Mouse (Mus musculus) MEL (cell line): Measurements from ENCODE around the gene Suclg1. TPM values are rescaled to one million over a fixed set of nuclear protein-coding genes. Genes with fewer than 3 reads are reported as not detected.

Experiments
- DNase-seq: peaks from one replicate; pipeline ENCODE4 v3.0.0; 2011; ENCODE audit warnings: low read depth, low spot score
- H3K27ac ChIP-seq: 2 replicates; pipeline ENCODE4 v1.5.1; 2012; ENCODE audit warnings: low read depth, mild to moderate bottlenecking, control low read depth, low read length, moderate library complexity; ENCODE audit not compliant: control insufficient read depth
- H3K27me3 ChIP-seq, 2 experiments: fragments of 150-350 bp in 1 of 2; sonication (generic) in 1 of 2; 2 replicates each; pipeline ENCODE4 v1.6.1; 2012; ENCODE audit warnings: low read length in 2 of 2, mild to moderate bottlenecking in 2 of 2, improper control_type of control experiment in 1 of 2, moderate library complexity in 1 of 2; ENCODE audit not compliant: insufficient read depth in 2 of 2, control insufficient read depth in 1 of 2
- H3K36me3 ChIP-seq, 2 experiments: 2 replicates each; pipeline ENCODE4 v1.6.1; 2012 to 2014; ENCODE audit warnings: low read length in 2 of 2, improper control_type of control experiment in 1 of 2, inconsistent platforms in 1 of 2, mild to moderate bottlenecking in 1 of 2; ENCODE audit not compliant: insufficient read depth in 2 of 2, control insufficient read depth in 1 of 2
- H3K4me1 ChIP-seq, 2 experiments: fragments of 150-350 bp in 1 of 2; sonication (generic) in 1 of 2; 2 replicates each; pipeline ENCODE4 v1.6.1; 2012; ENCODE audit warnings: low read length in 2 of 2, improper control_type of control experiment in 1 of 2, mild to moderate bottlenecking in 1 of 2; ENCODE audit not compliant: insufficient read depth in 2 of 2, control insufficient read depth in 1 of 2
- H3K4me3 ChIP-seq, 2 experiments: fragments of 150-350 bp in 1 of 2; sonication (generic) in 1 of 2; 2 replicates each; pipeline ENCODE4 v1.5.1; 2012; ENCODE audit warnings: low read depth in 2 of 2, low read length in 2 of 2, mild to moderate bottlenecking in 2 of 2, moderate library complexity in 2 of 2, control low read depth in 1 of 2, improper control_type of control experiment in 1 of 2; ENCODE audit not compliant: control insufficient read depth in 1 of 2, insufficient read depth in 1 of 2
- H3K79me2 ChIP-seq: 2 replicates; pipeline ENCODE4 v1.6.1; 2012; ENCODE audit warnings: mild to moderate bottlenecking, low read length, moderate library complexity; ENCODE audit not compliant: control insufficient read depth, poor library complexity, insufficient read depth
- H3K9ac ChIP-seq: 2 replicates; pipeline ENCODE4 v1.6.1; 2012; ENCODE audit warnings: low read depth, mild to moderate bottlenecking, control low read depth, low read length, moderate library complexity; ENCODE audit not compliant: control insufficient read depth, poor library complexity, severe bottlenecking
- H3K9me3 ChIP-seq: fragments of 150-350 bp; sonication (generic); replicated peaks from 2 replicates; pipeline ENCODE4 v1.6.1; 2012; ENCODE audit warnings: mild to moderate bottlenecking, low read length, improper control_type of control experiment, moderate library complexity; ENCODE audit not compliant: insufficient read depth
- CHD2 ChIP-seq: IDR thresholded peaks from 2 replicates; pipeline ENCODE4 v1.6.1; 2011; ENCODE audit warnings: low read length, improper control_type of control experiment
- CTCF ChIP-seq, 3 experiments: IDR thresholded peaks in 2 of 3; conservative IDR thresholded peaks in 1 of 3; 2 replicates each; pipeline ENCODE4 v1.5.1; 2011 to 2012; ENCODE audit warnings: low read length in 3 of 3, low read depth in 2 of 3, mild to moderate bottlenecking in 2 of 3, improper control_type of control experiment in 1 of 3, inconsistent platforms in 1 of 3, mixed read lengths in 1 of 3, moderate library complexity in 1 of 3; ENCODE audit not compliant: control insufficient read depth in 1 of 3, insufficient read depth in 1 of 3, poor library complexity in 1 of 3, severe bottlenecking in 1 of 3
- GATA1 ChIP-seq: IDR thresholded peaks from 2 replicates; pipeline ENCODE4 v1.6.1; 2011; ENCODE audit warnings: low read depth, low read length, improper control_type of control experiment
- MAFK ChIP-seq: IDR thresholded peaks from 2 replicates; pipeline ENCODE4 v1.6.1; 2011; ENCODE audit warnings: low read depth, mild to moderate bottlenecking, low read length, improper control_type of control experiment, borderline replicate concordance
- MXI1 ChIP-seq: IDR thresholded peaks from 2 replicates; pipeline ENCODE4 v1.6.1; 2011; ENCODE audit warnings: mild to moderate bottlenecking, low read depth, low read length, improper control_type of control experiment
- MYC ChIP-seq: IDR thresholded peaks from 2 replicates; pipeline ENCODE4 v1.6.1; 2011; ENCODE audit warnings: low read depth, mild to moderate bottlenecking, low read length, improper control_type of control experiment, moderate library complexity
- NELFE ChIP-seq: IDR thresholded peaks from 2 replicates; pipeline ENCODE4 v1.6.1; 2011; ENCODE audit warnings: low read depth, low read length, improper control_type of control experiment
- NRF1 ChIP-seq: IDR thresholded peaks from 2 replicates; pipeline ENCODE4 v1.6.1; 2014; ENCODE audit warnings: low read depth, mild to moderate bottlenecking, inconsistent platforms, low read length, improper control_type of control experiment, moderate library complexity; ENCODE audit not compliant: poor library complexity, insufficient read depth, severe bottlenecking
- POLR2AphosphoS2 ChIP-seq: IDR thresholded peaks from 2 replicates; pipeline ENCODE4 v1.6.1; 2011; ENCODE audit warnings: low read length, improper control_type of control experiment
- POLR2AphosphoS5 ChIP-seq: IDR thresholded peaks from 2 replicates; pipeline ENCODE4 v1.6.1; 2012; ENCODE audit warnings: low read depth, borderline replicate concordance, mild to moderate bottlenecking, inconsistent platforms, low read length, moderate library complexity, mixed read lengths
- RAD21 ChIP-seq: IDR thresholded peaks from 2 replicates; pipeline ENCODE4 v1.6.1; 2011; ENCODE audit warnings: mild to moderate bottlenecking, low read depth, low read length, improper control_type of control experiment
- RCOR1 ChIP-seq: IDR thresholded peaks from 2 replicates; pipeline ENCODE4 v1.6.1; 2012; ENCODE audit warnings: low read depth, mild to moderate bottlenecking, inconsistent platforms, low read length, improper control_type of control experiment
- SMC3 ChIP-seq: IDR thresholded peaks from 2 replicates; pipeline ENCODE4 v1.6.1; 2011; ENCODE audit warnings: low read depth, low read length, improper control_type of control experiment
- TAL1 ChIP-seq: IDR thresholded peaks from 2 replicates; pipeline ENCODE4 v1.6.1; 2012; ENCODE audit warnings: mild to moderate bottlenecking, inconsistent platforms, low read length, moderate library complexity, mixed read lengths
- USF2 ChIP-seq, 2 experiments: IDR thresholded peaks; 2 replicates each; pipeline ENCODE4 v1.6.1; 2011 to 2012; ENCODE audit warnings: improper control_type of control experiment in 2 of 2, low read length in 2 of 2, borderline replicate concordance in 1 of 2, inconsistent platforms in 1 of 2, low read depth in 1 of 2, mild to moderate bottlenecking in 1 of 2; ENCODE audit not compliant: insufficient read depth in 1 of 2
- ZC3H11A ChIP-seq: IDR thresholded peaks from 2 replicates; pipeline ENCODE4 v1.6.1; 2012; ENCODE audit warnings: low read depth, mild to moderate bottlenecking, inconsistent platforms, low read length, improper control_type of control experiment
- ZKSCAN1 ChIP-seq: IDR thresholded peaks from 2 replicates; pipeline ENCODE4 v1.6.1; 2012; ENCODE audit warnings: low read depth, mild to moderate bottlenecking, inconsistent platforms, low read length, improper control_type of control experiment, moderate library complexity
- polyA plus RNA-seq, 2 experiments: library from polyadenylated mRNA; stranded (reverse) in 1 of 2; unstranded in 1 of 2; fragments of >175 nt in 1 of 2; fragments of >200 nt in 1 of 2; gene quantifications; 2 replicates each; pipeline versions ENCODE4 v1.2.1 to v1.2.4; 2012; ENCODE audit warnings: low replicate concordance in 2 of 2, low read depth in 1 of 2; ENCODE audit not compliant: insufficient read length in 2 of 2, insufficient read depth in 1 of 2, missing spikeins in 1 of 2
- total RNA-seq: library from RNA; depleted of rRNA; stranded (reverse); fragments of 300-350 nt; gene quantifications from 2 replicates; pipeline ENCODE4 v1.2.3, GENCODE M21; 2012

Gene Suclg1
- total and polyA plus RNA-seq, 3 experiments: 158 to 207 TPM; not detected in 1

GRCm38 (mm10) chr6:73222841-73223526 lies 25.2 kb upstream of the Suclg1 start:
- H3K79me2 ChIP-seq: no peaks in the 10 kb centered on the region
- TF ChIP-seq GATA1 (no peak), ZKSCAN1 (no peak)
- no peaks in the 10 kb centered on the region for H3K4me1 ChIP-seq
- H3K9ac ChIP-seq: no peak overlapping the region
- no peak overlapping the region for H3K4me3 ChIP-seq
- H3K27me3 ChIP-seq: no peaks in the 10 kb centered on the region
- DNase-seq: no peak
- H3K27ac ChIP-seq: no peak overlapping the region
- H3K9me3 ChIP-seq: no peaks in the 10 kb centered on the region
- H3K36me3 ChIP-seq: no peaks in the 10 kb centered on the region

- Histone ChIP-seq H3K4me1 (no peaks in the 10 kb centered on the region), H3K9me3 (no peaks in the 10 kb centered on the region), H3K36me3 (no peaks in the 10 kb centered on the region), H3K4me3 (no peak overlapping the region), H3K27me3 (no peaks in the 10 kb centered on the region), H3K79me2 (no peaks in the 10 kb centered on the region), H3K27ac (no peak overlapping the region), H3K9ac (no peak overlapping the region)
- TF ChIP-seq NELFE: no peak
- no peak for TF ChIP-seq CHD2
- no peak for TF ChIP-seq NRF1
- TF ChIP-seq GATA1: no peak
- no peak for TF ChIP-seq MXI1
- TF ChIP-seq CTCF (IDR thresholded peaks at IDR 0.05 in 2 of 3, conservative IDR thresholded peaks at IDR 0.05 in 1 of 3; ENCODE audit: control insufficient read depth in 1 of 3, insufficient read depth in 1 of 3, low read depth in 2 of 3, low read length in 3 of 3, poor library complexity in 1 of 3, severe bottlenecking in 1 of 3): peak in 2 of 3 experiments; percentile 47 to 57; a peak in 4 of 6 replicates
- TF ChIP-seq POLR2AphosphoS5: no peak
- TF ChIP-seq RCOR1: no peak
- TF ChIP-seq MYC: no peak
- no peak for TF ChIP-seq MAFK
- no peak for TF ChIP-seq TAL1
- no peak for TF ChIP-seq USF2 (IDR thresholded peaks at IDR 0.05; ENCODE audit: borderline replicate concordance in 1 of 2, insufficient read depth in 1 of 2, low read depth in 1 of 2, low read length in 2 of 2)
- peak; percentile 48 for TF ChIP-seq ZC3H11A
- peak; percentile 41 for TF ChIP-seq SMC3
- no peak for TF ChIP-seq POLR2AphosphoS2
- peak; percentile 67 for TF ChIP-seq RAD21
- peak; percentile 72 for DNase-seq
Observed at GRCm38 (mm10) chr6:73227376-73228158, 20.6 kb upstream of the Suclg1 start.
